Mouse (Mus musculus): ENCODE data around the gene Uggt2.

GRCm38 (mm10) chr14:119124061-119124460, 24.8 kb upstream of the Uggt2 start:
- TF ChIP-seq CTCF (IDR thresholded peaks at IDR 0.05; ENCODE audit: borderline replicate concordance, insufficient read depth, low read depth, low read length) (peak; percentile 72), POLR2A (IDR thresholded peaks at IDR 0.05; ENCODE audit: borderline replicate concordance, insufficient read depth, low read length) (no peak)

All from cerebellum, adult 2 months (tissue).